Mouse (Mus musculus) forebrain, embryonic 13.5 days (tissue): ENCODE results near the gene Uevld. TPM values are rescaled to one million over a fixed set of nuclear protein-coding genes. Genes with fewer than 3 reads are reported as not detected.
A peak's percentile ranks its signal among the peaks of the same experiment; 100 is the strongest.

Source experiments
- ATAC-seq: fragments of 200-750 bp; cut with Nextera tagmentation; 2 replicates; pipeline ENCODE4 v1.8.0; 2017
- H3K27ac ChIP-seq: fragments of 300-500 bp; sonication (generic); 2 replicates; pipeline ENCODE4 v1.5.1; 2015; ENCODE audit warnings: inconsistent platforms, mild to moderate bottlenecking, moderate library complexity
- H3K27me3 ChIP-seq: fragments of 300-500 bp; sonication (generic); 2 replicates; pipeline ENCODE4 v1.6.1; 2015; ENCODE audit warnings: mild to moderate bottlenecking, inconsistent platforms
- H3K36me3 ChIP-seq: fragments of 300-500 bp; sonication (generic); 2 replicates; pipeline ENCODE4 v1.6.1; 2015; ENCODE audit warnings: mild to moderate bottlenecking, inconsistent platforms; ENCODE audit not compliant: poor library complexity, severe bottlenecking
- H3K4me1 ChIP-seq: fragments of 300-500 bp; sonication (generic); 2 replicates; pipeline ENCODE4 v1.6.1; 2015; ENCODE audit warnings: inconsistent platforms
- H3K4me2 ChIP-seq: fragments of 300-500 bp; sonication (generic); 2 replicates; pipeline ENCODE4 v1.6.1; 2015; ENCODE audit warnings: inconsistent platforms, mild to moderate bottlenecking, moderate library complexity
- H3K4me3 ChIP-seq: fragments of 300-500 bp; sonication (generic); 2 replicates; pipeline ENCODE4 v1.5.1; 2015; ENCODE audit warnings: mild to moderate bottlenecking, inconsistent platforms
- H3K9ac ChIP-seq: fragments of 300-500 bp; sonication (generic); 2 replicates; pipeline ENCODE4 v1.6.1; 2015; ENCODE audit warnings: mild to moderate bottlenecking, inconsistent platforms
- H3K9me3 ChIP-seq: fragments of 300-500 bp; sonication (generic); replicated peaks from 2 replicates; pipeline ENCODE4 v1.6.1; 2016; ENCODE audit warnings: inconsistent platforms
- WGBS: fragments of 180-500 bp; shearing (Covaris S2); methylation state at CpG from one replicate; pipeline ENCODE4 v1.1.7; 2015; 5-methylcytosine and 5-hydroxymethylcytosine counted together
- polyA plus RNA-seq: library from polyadenylated mRNA; unstranded; fragments of >200 nt; fragmentation: Nextera tagmentation; extraction: Ambion mirVana; gene quantifications from 2 replicates; pipeline ENCODE4 v1.2.1, GENCODE M21; 2015

Uevld gene
- 9.4 and 10.4 TPM in 2 replicates for polyA plus RNA-seq

DNA sequence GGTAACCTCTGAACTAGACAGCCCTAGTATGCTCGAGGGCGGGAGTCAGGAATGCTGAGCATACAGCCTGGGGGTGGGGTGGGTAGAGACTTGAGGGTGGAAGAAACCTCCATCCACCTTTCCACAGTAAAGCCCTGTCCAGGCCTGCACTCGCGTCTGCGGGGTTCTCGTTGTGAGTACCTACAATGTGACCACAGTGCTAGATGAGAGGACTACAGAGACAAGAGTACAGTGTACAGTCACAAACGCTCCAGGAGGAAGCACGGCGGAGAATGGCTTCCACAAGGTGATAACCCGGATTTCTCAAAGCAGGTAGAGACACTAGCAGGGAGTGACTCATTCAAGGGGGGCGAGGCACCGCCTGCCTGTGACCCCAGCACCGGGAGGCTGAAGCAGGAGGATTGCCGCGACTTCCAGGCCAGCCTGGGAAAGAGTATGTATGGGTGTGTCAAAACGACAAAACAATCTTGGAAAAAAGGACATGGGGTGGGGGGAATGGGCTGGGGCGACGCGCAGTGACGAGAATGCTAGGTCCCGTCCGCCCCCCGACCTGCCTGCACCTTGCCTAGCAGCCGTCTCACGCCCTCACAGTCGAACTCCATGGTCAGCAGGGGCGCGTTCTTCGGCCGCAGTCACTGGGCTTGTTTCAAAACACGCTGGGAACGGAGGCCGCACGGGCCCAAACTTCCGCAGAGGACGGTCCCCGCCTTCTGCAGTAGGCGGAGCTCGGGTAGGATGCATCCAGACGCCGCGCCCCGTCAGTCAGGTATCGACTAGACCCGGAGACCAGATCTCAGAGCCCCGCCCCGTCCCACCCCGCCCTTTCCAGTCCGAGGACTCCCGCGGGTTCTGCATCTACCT is at the start of gene Uevld:
Gene Uevld (minus strand): TSS at position 697 of the 861 bp plus-strand sequence.
- Histone ChIP-seq H3K4me2 (peak within 1 kb of the TSS; percentile 85), H3K36me3 (peaks cover 21% of the 10 kb centered on the region), H3K27ac (no peak within 1 kb of the TSS), H3K27me3 (peaks cover 16% of the 10 kb centered on the region; the same call in 1 of the 2 replicates), H3K9me3 (no peaks in the 10 kb centered on the region), H3K9ac (peak within 1 kb of the TSS; percentile 82), H3K4me3 (peak within 1 kb of the TSS; percentile 76), H3K4me1 (peaks cover 24% of the 10 kb centered on the region)
- ATAC-seq, result peak; percentile 93
- WGBS, result 2% methylated on average over 51 of the region's 51 CpGs

DNA sequence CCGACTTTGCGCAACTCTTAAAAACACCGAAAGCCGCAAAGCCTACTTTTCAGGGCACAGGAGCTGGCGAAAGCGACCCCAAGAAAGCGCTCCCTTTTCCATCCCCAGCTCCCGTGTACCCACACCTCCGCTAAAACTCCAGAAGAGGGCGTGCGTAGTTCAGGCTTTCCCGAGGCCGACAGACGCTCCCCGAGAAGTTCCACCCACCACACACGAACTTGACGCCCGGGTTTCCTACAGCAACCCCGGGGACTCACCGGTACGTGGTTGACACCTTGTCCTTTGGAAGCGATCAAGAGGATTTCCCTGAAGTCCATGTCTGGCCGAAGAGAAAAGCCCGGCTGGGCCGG is 49.5 kb upstream of the Uevld start:
- peaks cover 52% of the 10 kb centered on the region for H3K4me1 ChIP-seq

DNA sequence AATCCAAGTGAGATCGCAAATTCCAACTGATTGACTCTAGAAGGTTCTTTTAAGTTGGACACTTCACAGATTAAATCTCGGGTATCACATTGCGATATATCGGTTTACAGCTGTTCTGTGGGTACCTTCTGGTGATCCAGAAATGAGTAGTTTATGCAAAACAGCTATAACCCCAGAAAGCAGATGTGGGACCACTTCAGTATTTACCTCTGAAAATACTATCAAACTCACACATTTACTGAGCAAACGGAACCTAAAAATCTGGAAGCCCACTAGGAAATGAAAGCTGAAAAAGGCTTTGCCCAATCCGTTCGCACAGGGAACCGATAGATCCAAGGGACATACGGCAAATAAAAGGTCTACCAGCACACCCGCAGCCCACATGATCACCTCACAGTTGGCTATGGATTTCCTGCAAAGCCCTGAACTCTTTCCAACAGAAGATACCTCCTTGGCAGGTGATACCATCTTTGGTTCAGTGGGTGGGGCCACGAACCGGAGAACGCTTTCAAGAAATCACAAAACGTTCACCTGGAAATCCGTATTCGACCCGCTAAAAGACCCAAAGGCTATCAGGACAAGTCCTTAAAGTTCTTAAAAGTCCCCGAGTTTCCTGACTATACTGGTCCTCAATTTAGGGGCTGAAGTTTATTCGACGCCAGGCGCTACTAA is 48.9 kb upstream of the Uevld start:
- no peaks in the 10 kb centered on the region for H3K36me3 ChIP-seq
- H3K4me3 ChIP-seq, result peak overlapping the region; percentile 67
- 17% methylated on average over 21 of the region's 21 CpGs for WGBS
- no peaks in the 10 kb centered on the region for H3K27me3 ChIP-seq
- no peak for ATAC-seq
- H3K9me3 ChIP-seq, result no peaks in the 10 kb centered on the region
- peaks cover 57% of the 10 kb centered on the region for H3K4me1 ChIP-seq
- H3K27ac ChIP-seq, result peak overlapping the region; percentile 82
- peak overlapping the region; percentile 69 for H3K9ac ChIP-seq
- peak overlapping the region; percentile 95 for H3K4me2 ChIP-seq

More for the DNA sequence above, 49.5 kb upstream of the Uevld start:
- H3K9me3 ChIP-seq, result no peaks in the 10 kb centered on the region
- 0% methylated on average over 25 of the region's 25 CpGs for WGBS
- H3K4me3 ChIP-seq, result peak overlapping the region; percentile 67
- H3K27ac ChIP-seq, result peak overlapping the region; percentile 82
- no peaks in the 10 kb centered on the region for H3K27me3 ChIP-seq
- no peaks in the 10 kb centered on the region for H3K36me3 ChIP-seq
- ATAC-seq, result no peak
- H3K4me2 ChIP-seq, result peak overlapping the region; percentile 95
- H3K9ac ChIP-seq, result peak overlapping the region; percentile 69

DNA sequence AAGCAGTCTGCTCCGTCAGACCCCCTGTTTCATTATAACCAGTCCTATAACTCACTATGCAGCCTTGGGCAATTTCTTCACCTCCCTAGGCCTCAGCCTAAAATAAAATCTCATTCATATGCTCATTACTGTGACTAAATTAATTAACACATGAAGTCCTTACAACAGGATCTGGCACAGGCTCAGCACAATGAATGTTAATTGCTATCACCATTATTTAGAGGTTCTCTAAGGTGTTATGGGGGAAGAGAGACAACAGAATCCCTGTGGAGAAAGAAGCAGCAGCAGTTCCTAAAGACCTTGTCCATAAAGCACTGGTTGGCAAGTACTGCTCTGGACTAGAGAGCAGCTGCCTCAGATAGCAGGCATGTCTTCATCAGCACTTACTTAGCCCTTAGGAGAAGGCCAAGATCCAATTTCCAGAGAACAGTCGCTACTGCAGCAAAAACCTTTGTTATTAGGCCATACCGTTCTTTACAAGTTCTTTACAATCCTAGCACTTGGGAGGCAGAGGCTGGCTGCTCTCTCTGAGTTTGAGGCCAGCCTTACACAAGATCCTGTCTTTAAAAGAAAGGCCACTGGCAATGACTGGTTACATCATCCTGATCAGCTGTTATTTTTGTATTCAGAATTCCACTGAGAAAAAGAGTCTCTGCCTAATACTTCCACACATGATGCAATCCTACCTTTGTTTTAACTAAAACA is 45.2 kb upstream of the Uevld start:
- Histone ChIP-seq H3K27ac (peak overlapping the region; percentile 87), H3K4me2 (peak overlapping the region; percentile 6; the same call in 1 of the 2 replicates), H3K9ac (no peak overlapping the region), H3K36me3 (peaks cover 8% of the 10 kb centered on the region), H3K9me3 (no peaks in the 10 kb centered on the region), H3K27me3 (no peaks in the 10 kb centered on the region), H3K4me1 (peaks cover 67% of the 10 kb centered on the region), H3K4me3 (no peak overlapping the region)
- ATAC-seq, result 0 out of 2 replicates have a peak, but pooled peaks have one; percentile 17
- 17% methylated on average over 3 of the region's 3 CpGs for WGBS

DNA sequence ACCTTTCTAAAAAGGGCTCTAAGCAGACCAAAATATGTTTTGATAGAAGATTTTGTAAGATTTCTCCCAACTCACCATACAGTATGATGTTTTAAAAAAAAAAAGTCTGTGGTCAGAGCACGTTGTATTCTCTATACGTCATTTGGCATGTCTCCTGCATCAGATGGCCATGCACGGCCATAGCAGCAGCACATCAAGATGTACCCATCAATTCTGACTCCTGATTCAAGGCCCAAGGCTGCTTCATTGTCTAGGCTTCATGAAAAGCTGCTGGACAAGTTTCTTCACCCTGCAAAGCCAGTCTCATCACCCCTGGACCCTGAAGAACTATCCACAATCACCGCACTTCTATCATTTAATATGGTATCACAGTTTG is 43.6 kb upstream of the Uevld start:
- Histone ChIP-seq H3K36me3 (peaks cover 25% of the 10 kb centered on the region), H3K4me3 (no peak overlapping the region), H3K4me1 (peaks cover 60% of the 10 kb centered on the region), H3K27me3 (no peaks in the 10 kb centered on the region), H3K27ac (peak overlapping the region; percentile 87; the same call in 1 of the 2 replicates), H3K4me2 (peak overlapping the region; percentile 6; the same call in 1 of the 2 replicates), H3K9me3 (no peaks in the 10 kb centered on the region), H3K9ac (no peak overlapping the region)
- no peak for ATAC-seq
- WGBS, result 55% methylated on average over 4 of the region's 4 CpGs

DNA sequence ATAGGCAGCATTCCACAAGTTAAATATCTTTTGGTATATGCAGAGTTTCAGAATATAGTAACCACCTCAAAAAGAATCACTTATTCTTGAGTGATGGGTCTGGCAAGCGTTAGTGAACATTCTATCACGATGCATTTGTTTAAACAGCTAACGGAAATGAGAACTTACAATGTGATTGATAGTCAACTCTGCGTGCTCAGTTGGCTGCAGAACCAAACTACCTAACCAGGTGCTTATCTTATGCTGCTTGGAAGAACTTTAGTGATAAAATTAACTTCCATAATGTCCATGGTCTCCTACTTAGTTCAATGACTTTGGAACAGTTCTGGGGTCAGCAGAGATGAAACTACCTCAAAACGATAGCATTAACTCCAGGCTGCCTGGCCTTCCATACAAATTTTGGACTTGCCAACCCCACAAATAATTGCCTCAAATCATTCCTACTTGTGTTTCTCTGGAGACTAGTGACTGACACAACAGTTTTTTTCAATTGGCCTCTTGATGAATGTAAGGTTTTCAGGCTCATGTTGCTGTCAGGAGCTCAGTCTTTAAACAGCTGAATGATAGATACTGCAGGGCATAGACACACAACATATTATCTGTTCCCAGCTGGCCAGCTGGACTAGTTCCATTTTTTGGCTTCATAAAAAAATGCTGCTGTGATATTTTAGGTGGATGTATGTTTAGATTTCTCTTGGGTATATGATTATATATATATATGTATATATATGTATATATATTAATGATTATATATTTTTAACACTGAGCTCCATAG is 43.0 kb upstream of the Uevld start:
- ATAC-seq, result no peak
- Histone ChIP-seq H3K4me3 (no peak overlapping the region), H3K4me2 (no peak overlapping the region), H3K27me3 (no peaks in the 10 kb centered on the region), H3K9ac (no peak overlapping the region), H3K36me3 (peaks cover 30% of the 10 kb centered on the region), H3K27ac (peak overlapping the region; percentile 40), H3K4me1 (peaks cover 57% of the 10 kb centered on the region), H3K9me3 (no peaks in the 10 kb centered on the region)
- WGBS, result 86% methylated on average over 5 of the region's 5 CpGs

GRCm38 (mm10) chr7:47000644-47000983 is 42.3 kb upstream of the Uevld start:
- Histone ChIP-seq H3K9me3 (no peaks in the 10 kb centered on the region), H3K36me3 (peaks cover 37% of the 10 kb centered on the region), H3K9ac (no peak overlapping the region), H3K4me2 (no peak overlapping the region), H3K27ac (peak overlapping the region; percentile 40; the same call in 1 of the 2 replicates), H3K4me1 (peaks cover 57% of the 10 kb centered on the region), H3K4me3 (no peak overlapping the region), H3K27me3 (no peaks in the 10 kb centered on the region)
- WGBS, result 42% methylated on average over 3 of the region's 3 CpGs
- ATAC-seq, result peak; percentile 95

DNA sequence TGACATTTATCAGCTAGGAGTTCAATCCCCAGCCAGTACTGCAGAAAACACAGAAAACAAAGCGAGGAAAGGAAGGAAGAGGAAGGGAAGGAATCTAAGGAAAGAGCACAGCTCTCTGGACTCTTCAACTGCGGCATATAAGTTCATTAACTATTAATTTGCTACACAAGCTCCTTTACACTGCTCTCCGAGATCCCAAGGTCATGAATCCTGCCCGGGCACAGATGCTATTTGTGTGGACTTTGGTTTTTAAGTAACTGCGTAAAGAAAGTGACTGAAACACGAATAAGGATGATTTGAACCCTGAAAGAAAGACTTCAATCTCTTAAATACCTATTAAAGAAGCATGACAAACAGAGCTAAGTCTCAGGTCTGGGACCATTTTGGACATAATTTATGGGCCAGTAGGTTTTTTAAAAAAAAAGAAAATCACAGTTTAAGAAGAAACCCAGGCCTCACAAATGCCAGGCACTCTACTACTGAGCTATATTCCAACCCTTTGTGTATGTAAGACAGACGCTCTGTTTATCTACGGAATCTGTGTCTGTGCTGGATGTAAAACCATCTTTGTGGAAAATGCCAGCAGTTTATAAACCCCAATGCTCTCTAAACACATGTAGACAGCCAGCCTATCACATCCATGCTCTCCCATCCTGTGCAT is 41.8 kb upstream of the Uevld start:
- H3K9ac ChIP-seq, result no peak overlapping the region
- peaks cover 53% of the 10 kb centered on the region for H3K4me1 ChIP-seq
- H3K4me2 ChIP-seq, result no peak overlapping the region
- H3K9me3 ChIP-seq, result no peaks in the 10 kb centered on the region
- WGBS, result 78% methylated on average over 8 of the region's 8 CpGs
- ATAC-seq, result no peak
- peak overlapping the region; percentile 40 for H3K27ac ChIP-seq
- peaks cover 42% of the 10 kb centered on the region for H3K36me3 ChIP-seq
- no peak overlapping the region for H3K4me3 ChIP-seq
- no peaks in the 10 kb centered on the region for H3K27me3 ChIP-seq

GRCm38 (mm10) chr7:46998942-46999341 is 40.6 kb upstream of the Uevld start:
- WGBS, result 93% methylated on average over 2 of the region's 2 CpGs
- Histone ChIP-seq H3K27ac (no peak overlapping the region), H3K4me1 (peaks cover 41% of the 10 kb centered on the region), H3K27me3 (no peaks in the 10 kb centered on the region), H3K36me3 (peaks cover 53% of the 10 kb centered on the region), H3K4me3 (no peak overlapping the region), H3K4me2 (no peak overlapping the region), H3K9ac (no peak overlapping the region), H3K9me3 (no peaks in the 10 kb centered on the region)
- no peak for ATAC-seq

GRCm38 (mm10) chr7:46997644-46998395 is 39.5 kb upstream of the Uevld start:
- H3K27ac ChIP-seq, result peak overlapping the region; percentile 61
- ATAC-seq, result no peak

More at GRCm38 (mm10) chr7:46997644-46998395, 39.5 kb upstream of the Uevld start:
- Histone ChIP-seq H3K4me2 (no peak overlapping the region), H3K9ac (no peak overlapping the region), H3K9me3 (no peaks in the 10 kb centered on the region), H3K4me3 (no peak overlapping the region), H3K36me3 (peaks cover 63% of the 10 kb centered on the region), H3K27me3 (no peaks in the 10 kb centered on the region), H3K4me1 (peaks cover 30% of the 10 kb centered on the region)
- WGBS, result 84% methylated on average over 21 of the region's 21 CpGs
